Mouse (Mus musculus): Measurements from ENCODE around the gene Cadm2.

DNA sequence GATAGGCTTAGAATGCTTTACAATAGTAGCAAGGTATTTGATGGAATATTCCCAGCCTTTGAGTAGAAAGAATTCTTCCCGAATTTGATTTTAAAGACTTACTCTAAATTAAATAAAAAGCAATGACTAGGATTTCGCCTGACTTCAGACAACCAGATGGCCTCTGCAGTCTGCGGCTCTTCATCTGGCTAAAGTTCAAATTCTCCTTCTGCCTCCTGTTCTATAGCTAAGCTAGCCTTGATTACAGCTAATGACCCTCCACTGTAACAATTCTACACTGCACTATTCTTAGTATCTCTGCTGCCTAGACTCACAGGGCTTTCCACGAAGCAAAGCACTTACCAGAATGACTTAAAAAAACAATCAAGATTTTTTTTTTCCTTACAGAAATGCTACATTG, 495.9 kb downstream of the Cadm2 start:
- TF ChIP-seq CTCF (IDR thresholded peaks at IDR 0.05; ENCODE audit: borderline replicate concordance, control insufficient read depth, extremely low read depth, insufficient read depth, low read length, poor library complexity) (no peak), POLR2A (IDR thresholded peaks at IDR 0.05; ENCODE audit: control insufficient read depth, extremely low read depth, insufficient read depth, low read length, poor library complexity) (no peak)

Data from thymus, adult 2 months (tissue).